Mouse (Mus musculus): Measurements from ENCODE around the gene Glis1. TPM values are rescaled to one million over a fixed set of nuclear protein-coding genes. Genes with fewer than 3 reads are reported as not detected.

The Glis1 gene
- polyA plus RNA-seq, 1 experiment from 2014 or later: 2.5 TPM

GRCm38 (mm10) chr4:107435238-107435946, 1.0 kb downstream of the Glis1 start:
- Histone ChIP-seq H3K27me3 (replicated peaks) (peaks cover 60% of the 10 kb centered on the region), H3K27ac (no peak overlapping the region), H3K9ac (peak overlapping the region; percentile 56; the same call in 1 of the 2 replicates), H3K4me1 (peaks cover 24% of the 10 kb centered on the region), H3K9me3 (no peaks in the 10 kb centered on the region), H3K4me2 (peak overlapping the region; percentile 98), H3K4me3 (peak overlapping the region; percentile 73), H3K36me3 (replicated peaks) (no peaks in the 10 kb centered on the region)
- peak; percentile 66; the same call in 1 of the 2 replicates for ATAC-seq (replicated peaks)
- WGBS: 1% methylated on average over 47 of the region's 47 CpGs

- Histone ChIP-seq H3K4me2 (no peak overlapping the region), H3K27me3 (replicated peaks) (peaks cover 70% of the 10 kb centered on the region), H3K9ac (no peak overlapping the region), H3K36me3 (replicated peaks) (no peaks in the 10 kb centered on the region), H3K9me3 (no peaks in the 10 kb centered on the region), H3K4me3 (no peak overlapping the region), H3K27ac (no peak overlapping the region), H3K4me1 (peaks cover 27% of the 10 kb centered on the region)
- 94% methylated on average over 7 of the region's 7 CpGs for WGBS
- ATAC-seq (replicated peaks): no peak
Observed at GRCm38 (mm10) chr4:107436476-107436875, 2.1 kb downstream of the Glis1 start.

- no peak for ATAC-seq (replicated peaks)
- Histone ChIP-seq H3K36me3 (replicated peaks) (no peaks in the 10 kb centered on the region), H3K4me1 (peaks cover 32% of the 10 kb centered on the region), H3K4me3 (no peak overlapping the region), H3K4me2 (no peak overlapping the region), H3K9ac (no peak overlapping the region), H3K27me3 (replicated peaks) (peaks cover 67% of the 10 kb centered on the region), H3K9me3 (no peaks in the 10 kb centered on the region), H3K27ac (no peak overlapping the region)
- 92% methylated on average over 8 of the region's 8 CpGs for WGBS
Observed at GRCm38 (mm10) chr4:107438741-107439140, 4.3 kb downstream of the Glis1 start.

- ATAC-seq (replicated peaks): no peak
- H3K4me1 ChIP-seq: peaks cover 17% of the 10 kb centered on the region
- no peak overlapping the region for H3K27ac ChIP-seq
- no peaks in the 10 kb centered on the region for H3K36me3 ChIP-seq (replicated peaks)
- no peaks in the 10 kb centered on the region for H3K9me3 ChIP-seq
- H3K27me3 ChIP-seq (replicated peaks): peaks cover 65% of the 10 kb centered on the region
- no peak overlapping the region for H3K4me3 ChIP-seq
- H3K4me2 ChIP-seq: no peak overlapping the region
- no peak overlapping the region for H3K9ac ChIP-seq
- WGBS: 23% methylated on average over 13 of the region's 13 CpGs
Observed at GRCm38 (mm10) chr4:107440306-107440705, 5.9 kb downstream of the Glis1 start.

- 54% methylated on average over 11 of the region's 11 CpGs for WGBS
- no peak for ATAC-seq (replicated peaks)
- Histone ChIP-seq H3K27me3 (replicated peaks) (peaks cover 47% of the 10 kb centered on the region), H3K4me3 (no peak overlapping the region), H3K9me3 (no peaks in the 10 kb centered on the region), H3K9ac (no peak overlapping the region), H3K4me1 (peaks cover 10% of the 10 kb centered on the region), H3K36me3 (replicated peaks) (no peaks in the 10 kb centered on the region), H3K27ac (no peak overlapping the region), H3K4me2 (no peak overlapping the region)
Observed at GRCm38 (mm10) chr4:107442288-107442687, 7.9 kb downstream of the Glis1 start.

- no peak overlapping the region for H3K9ac ChIP-seq
- no peaks in the 10 kb centered on the region for H3K36me3 ChIP-seq (replicated peaks)
- peaks cover 40% of the 10 kb centered on the region for H3K27me3 ChIP-seq (replicated peaks)
- no peak overlapping the region for H3K4me2 ChIP-seq
- WGBS: 26% methylated on average over 16 of the region's 16 CpGs
- ATAC-seq (replicated peaks): no peak
- no peak overlapping the region for H3K4me3 ChIP-seq
- H3K9me3 ChIP-seq: no peaks in the 10 kb centered on the region
- H3K4me1 ChIP-seq: peaks cover 10% of the 10 kb centered on the region
- no peak overlapping the region for H3K27ac ChIP-seq
Observed at GRCm38 (mm10) chr4:107442891-107443483, 8.6 kb downstream of the Glis1 start.

- Histone ChIP-seq H3K9ac (no peak overlapping the region), H3K36me3 (replicated peaks) (no peaks in the 10 kb centered on the region), H3K27ac (no peak overlapping the region), H3K4me3 (no peak overlapping the region), H3K4me1 (peaks cover 10% of the 10 kb centered on the region), H3K27me3 (replicated peaks) (peaks cover 37% of the 10 kb centered on the region), H3K4me2 (no peak overlapping the region), H3K9me3 (no peaks in the 10 kb centered on the region)
- WGBS: 50% methylated on average over 11 of the region's 11 CpGs
- no peak for ATAC-seq (replicated peaks)
Observed at GRCm38 (mm10) chr4:107443621-107444020, 9.2 kb downstream of the Glis1 start.

- ATAC-seq (replicated peaks): no peak
- H3K4me2 ChIP-seq: no peak overlapping the region
- H3K9ac ChIP-seq: no peak overlapping the region
- no peak overlapping the region for H3K27ac ChIP-seq
- peaks cover 1% of the 10 kb centered on the region for H3K4me1 ChIP-seq
- no peaks in the 10 kb centered on the region for H3K36me3 ChIP-seq (replicated peaks)
- H3K9me3 ChIP-seq: no peaks in the 10 kb centered on the region
- no peak overlapping the region for H3K4me3 ChIP-seq
- peaks cover 12% of the 10 kb centered on the region for H3K27me3 ChIP-seq (replicated peaks)
- 88% methylated on average over 6 of the region's 6 CpGs for WGBS
Observed at GRCm38 (mm10) chr4:107448481-107448880, 14.1 kb downstream of the Glis1 start.

GRCm38 (mm10) chr4:107449519-107449918, 15.1 kb downstream of the Glis1 start:
- no peak overlapping the region for H3K4me3 ChIP-seq
- no peaks in the 10 kb centered on the region for H3K4me1 ChIP-seq
- no peaks in the 10 kb centered on the region for H3K36me3 ChIP-seq (replicated peaks)
- no peak for ATAC-seq (replicated peaks)
- 84% methylated on average over 13 of the region's 13 CpGs for whole genome bisulfite sequencing
- no peaks in the 10 kb centered on the region for H3K9me3 ChIP-seq
- no peak overlapping the region for H3K9ac ChIP-seq
- peaks cover 2% of the 10 kb centered on the region for H3K27me3 ChIP-seq (replicated peaks)
- H3K27ac ChIP-seq: no peak overlapping the region
- H3K4me2 ChIP-seq: no peak overlapping the region

GRCm38 (mm10) chr4:107452266-107453015, 18.1 kb downstream of the Glis1 start:
- Histone ChIP-seq H3K9me3 (no peaks in the 10 kb centered on the region), H3K27me3 (replicated peaks) (no peaks in the 10 kb centered on the region), H3K4me1 (no peaks in the 10 kb centered on the region), H3K4me2 (no peak overlapping the region), H3K4me3 (no peak overlapping the region), H3K36me3 (replicated peaks) (no peaks in the 10 kb centered on the region), H3K9ac (no peak overlapping the region), H3K27ac (no peak overlapping the region)
- no peak for ATAC-seq (replicated peaks)
- WGBS: 52% methylated on average over 18 of the region's 18 CpGs

GRCm38 (mm10) chr4:107453141-107453984, 19.0 kb downstream of the Glis1 start:
- Histone ChIP-seq H3K4me2 (no peak overlapping the region), H3K27ac (no peak overlapping the region), H3K4me1 (no peaks in the 10 kb centered on the region), H3K27me3 (replicated peaks) (no peaks in the 10 kb centered on the region), H3K9me3 (no peaks in the 10 kb centered on the region), H3K4me3 (no peak overlapping the region), H3K9ac (no peak overlapping the region), H3K36me3 (replicated peaks) (no peaks in the 10 kb centered on the region)
- ATAC-seq (replicated peaks): peak; percentile 86
- 64% methylated on average over 16 of the region's 16 CpGs for WGBS

- Histone ChIP-seq H3K4me3 (no peak overlapping the region), H3K4me2 (no peak overlapping the region), H3K27ac (no peak overlapping the region), H3K4me1 (no peaks in the 10 kb centered on the region), H3K27me3 (replicated peaks) (no peaks in the 10 kb centered on the region), H3K9me3 (no peaks in the 10 kb centered on the region), H3K36me3 (replicated peaks) (no peaks in the 10 kb centered on the region), H3K9ac (no peak overlapping the region)
- 68% methylated on average over 12 of the region's 12 CpGs for WGBS
- no peak for ATAC-seq (replicated peaks)
Observed at GRCm38 (mm10) chr4:107457602-107458001, 23.2 kb downstream of the Glis1 start.

All from midbrain, embryonic 15.5 days (tissue).